Mouse (Mus musculus) C2C12 (cell line): ENCODE measurements around the gene Hrct1. TPM values are rescaled to one million over a fixed set of nuclear protein-coding genes. Genes with fewer than 3 reads are reported as not detected.

ENCODE experiments used
- H3K27me3 ChIP-seq: one replicate; pipeline ENCODE4 v1.6.1; 2011; ENCODE audit not compliant: control insufficient read depth, insufficient read depth, insufficient read length
- H3K36me3 ChIP-seq: one replicate; pipeline ENCODE4 v1.6.1; 2011; ENCODE audit not compliant: control insufficient read depth, insufficient read depth
- H3K4me3 ChIP-seq: one replicate; pipeline ENCODE4 v1.5.1; 2011; ENCODE audit warnings: mild to moderate bottlenecking, control low read depth; ENCODE audit not compliant: poor library complexity, insufficient read depth, severe bottlenecking
- H3K79me2 ChIP-seq: one replicate; pipeline ENCODE4 v1.6.1; 2011; ENCODE audit not compliant: control insufficient read depth, insufficient read depth
- H3K79me3 ChIP-seq: one replicate; pipeline ENCODE4 v1.6.1; 2011; ENCODE audit warnings: low read depth, control low read depth
- H3ac ChIP-seq: one replicate; pipeline ENCODE3; 2011; ENCODE audit warnings: low read depth; ENCODE audit not compliant: control insufficient read depth, insufficient read length
- CEBPB ChIP-seq: IDR thresholded peaks from one replicate; pipeline ENCODE4 v1.6.1; 2011; ENCODE audit warnings: low read depth, mild to moderate bottlenecking, control low read depth, moderate library complexity
- CTCF ChIP-seq: IDR thresholded peaks from one replicate; pipeline ENCODE4 v1.5.1; 2011; ENCODE audit not compliant: control insufficient read depth, insufficient read depth, insufficient read length
- FOSL1 ChIP-seq: IDR thresholded peaks from one replicate; pipeline ENCODE4 v1.8.0; 2011; ENCODE audit warnings: mild to moderate bottlenecking, low read length; ENCODE audit not compliant: poor library complexity, insufficient read depth, severe bottlenecking
- MAX ChIP-seq: IDR thresholded peaks from one replicate; pipeline ENCODE4 v1.6.1; 2011; ENCODE audit warnings: mild to moderate bottlenecking, control low read depth
- MYOD1 ChIP-seq: IDR thresholded peaks from one replicate; pipeline ENCODE4 v1.6.1; 2011; ENCODE audit warnings: low read depth; ENCODE audit not compliant: control insufficient read depth, insufficient read length
- MYOG ChIP-seq: IDR thresholded peaks from one replicate; pipeline ENCODE4 v1.6.1; 2011; ENCODE audit not compliant: control insufficient read depth, insufficient read length; ENCODE audit errors: extremely low read depth
- USF1 ChIP-seq: IDR thresholded peaks from one replicate; pipeline ENCODE4 v1.6.1; 2011; ENCODE audit warnings: low read depth, mild to moderate bottlenecking, control low read depth, moderate library complexity
- polyA plus RNA-seq: library from polyadenylated mRNA; unstranded; fragments of >200 nt; fragmentation: generic; extraction: Trizol; gene quantifications from one replicate; pipeline ENCODE4 v1.2.1, GENCODE M21; 2012; ENCODE audit warnings: missing spikeins

Hrct1 gene
- polyA plus RNA-seq, 1 experiment: 5.0 TPM

GRCm38 (mm10) chr4:43760460-43760859 is 33.5 kb downstream of the Hrct1 start:
- Histone ChIP-seq H3K79me2 (no peaks in the 10 kb centered on the region), H3ac (no peak overlapping the region), H3K79me3 (no peaks in the 10 kb centered on the region), H3K4me3 (no peak overlapping the region), H3K27me3 (peaks cover 5% of the 10 kb centered on the region), H3K36me3 (no peaks in the 10 kb centered on the region)
- TF ChIP-seq MYOG: no peak
- no peak for TF ChIP-seq MAX
- TF ChIP-seq CEBPB: no peak
- TF ChIP-seq MYOD1: no peak
- no peak for TF ChIP-seq USF1
- no peak for TF ChIP-seq FOSL1
- no peak for TF ChIP-seq CTCF

- H3K4me3 ChIP-seq: no peak overlapping the region
- H3ac ChIP-seq: no peak overlapping the region
- no peaks in the 10 kb centered on the region for H3K36me3 ChIP-seq
- no peak for TF ChIP-seq MYOG
- H3K79me2 ChIP-seq: no peaks in the 10 kb centered on the region
- no peaks in the 10 kb centered on the region for H3K79me3 ChIP-seq
- H3K27me3 ChIP-seq: peaks cover 5% of the 10 kb centered on the region
Observed at GRCm38 (mm10) chr4:43761336-43761735, 34.3 kb downstream of the Hrct1 start.

- TF ChIP-seq CTCF (peak; percentile 35), FOSL1 (no peak)
- H3K27me3 ChIP-seq: peaks cover 8% of the 10 kb centered on the region
- no peaks in the 10 kb centered on the region for H3K36me3 ChIP-seq
- no peaks in the 10 kb centered on the region for H3K79me2 ChIP-seq
- no peak overlapping the region for H3ac ChIP-seq
- no peak overlapping the region for H3K4me3 ChIP-seq
- H3K79me3 ChIP-seq: no peaks in the 10 kb centered on the region
Observed at GRCm38 (mm10) chr4:43763410-43763809, 36.4 kb downstream of the Hrct1 start.

- H3K4me3 ChIP-seq: no peak overlapping the region
- H3K36me3 ChIP-seq: no peaks in the 10 kb centered on the region
- no peak for TF ChIP-seq USF1
- TF ChIP-seq MYOD1: no peak
- TF ChIP-seq FOSL1: no peak
- no peak for TF ChIP-seq CEBPB
- TF ChIP-seq CTCF: no peak
- no peak for TF ChIP-seq MYOG
- TF ChIP-seq MAX: no peak
- H3K79me2 ChIP-seq: no peaks in the 10 kb centered on the region
- peaks cover 29% of the 10 kb centered on the region for H3K27me3 ChIP-seq
- no peak overlapping the region for H3ac ChIP-seq
- no peaks in the 10 kb centered on the region for H3K79me3 ChIP-seq
Observed at GRCm38 (mm10) chr4:43768341-43768740, 41.4 kb downstream of the Hrct1 start.

GRCm38 (mm10) chr4:43769374-43769773 is 42.4 kb downstream of the Hrct1 start:
- Histone ChIP-seq H3K4me3 (no peak overlapping the region), H3K79me3 (no peaks in the 10 kb centered on the region), H3K79me2 (no peaks in the 10 kb centered on the region), H3ac (no peak overlapping the region), H3K27me3 (peaks cover 36% of the 10 kb centered on the region), H3K36me3 (no peaks in the 10 kb centered on the region)
- TF ChIP-seq CEBPB: no peak

GRCm38 (mm10) chr4:43770909-43771308 is 43.9 kb downstream of the Hrct1 start, which contains the start of gene Olfr159:
Gene Olfr159 (minus strand): TSS chr4:43771009.
- H3K79me2 ChIP-seq: no peaks in the 10 kb centered on the region
- H3K36me3 ChIP-seq: no peaks in the 10 kb centered on the region
- no peaks in the 10 kb centered on the region for H3K79me3 ChIP-seq
- no peak within 1 kb of the TSS for H3K4me3 ChIP-seq
- peaks cover 37% of the 10 kb centered on the region for H3K27me3 ChIP-seq
- H3ac ChIP-seq: no peak within 1 kb of the TSS
- TF ChIP-seq MYOD1: no peak
- no peak for TF ChIP-seq USF1
- no peak for TF ChIP-seq MAX

GRCm38 (mm10) chr4:43771626-43772025 is 44.6 kb downstream of the Hrct1 start:
- Histone ChIP-seq H3ac (no peak overlapping the region), H3K36me3 (no peaks in the 10 kb centered on the region), H3K4me3 (no peak overlapping the region), H3K79me3 (no peaks in the 10 kb centered on the region), H3K79me2 (no peaks in the 10 kb centered on the region), H3K27me3 (peaks cover 37% of the 10 kb centered on the region)
- no peak for TF ChIP-seq CTCF
- no peak for TF ChIP-seq MYOG
- no peak for TF ChIP-seq MYOD1
- TF ChIP-seq CEBPB: no peak
- no peak for TF ChIP-seq FOSL1
- no peak for TF ChIP-seq USF1
- TF ChIP-seq MAX: no peak
